Mouse (Mus musculus) liver, embryonic 13.5 days (tissue): ENCODE measurements at regions not wholly inside any gene's neighbourhood (a gene's known extent, or its start where the extent isn't known, plus 50 kb on each side); places are given as distances from the start of the nearest gene placed in this dataset.

Source experiments
- ATAC-seq: fragments of 200-750 bp; cut with Nextera tagmentation; 2 replicates; pipeline ENCODE4 v1.8.0; 2017; ENCODE audit warnings: low read depth, mild to moderate bottlenecking, moderate number of reproducible peaks, moderate library complexity
- DNase-seq: peaks from one replicate; pipeline ENCODE4 v3.0.0; 2022
- H3K27ac ChIP-seq: fragments of 300-500 bp; sonication (generic); 2 replicates; pipeline ENCODE4 v1.5.1; 2015; ENCODE audit warnings: moderate library complexity, mild to moderate bottlenecking, inconsistent platforms
- H3K27me3 ChIP-seq: fragments of 300-500 bp; sonication (generic); 2 replicates; pipeline ENCODE4 v1.6.1; 2015; ENCODE audit warnings: mild to moderate bottlenecking, inconsistent platforms
- H3K36me3 ChIP-seq: fragments of 300-500 bp; sonication (generic); 2 replicates; pipeline ENCODE4 v1.6.1; 2015; ENCODE audit warnings: mild to moderate bottlenecking, inconsistent platforms
- H3K4me1 ChIP-seq: fragments of 300-500 bp; sonication (generic); replicated peaks from 2 replicates; pipeline ENCODE4 v1.6.1; 2015; ENCODE audit warnings: inconsistent platforms
- H3K4me2 ChIP-seq: fragments of 300-500 bp; sonication (generic); 2 replicates; pipeline ENCODE4 v1.6.1; 2015; ENCODE audit warnings: inconsistent platforms, mild to moderate bottlenecking, moderate library complexity
- H3K4me3 ChIP-seq: fragments of 300-500 bp; sonication (generic); replicated peaks from 2 replicates; pipeline ENCODE4 v1.5.1; 2015; ENCODE audit warnings: mild to moderate bottlenecking, inconsistent platforms
- H3K9ac ChIP-seq: fragments of 300-500 bp; sonication (generic); 2 replicates; pipeline ENCODE4 v1.6.1; 2015; ENCODE audit warnings: mild to moderate bottlenecking, inconsistent platforms
- H3K9me3 ChIP-seq: fragments of 300-500 bp; sonication (generic); replicated peaks from 2 replicates; pipeline ENCODE4 v1.6.1; 2016; ENCODE audit warnings: inconsistent platforms
- WGBS: fragments of 180-500 bp; shearing (Covaris S2); methylation state at CpG from one replicate; pipeline ENCODE4 v1.1.7; 2015; ENCODE audit not compliant: insufficient replicate concordance; 5-methylcytosine and 5-hydroxymethylcytosine counted together

DNA sequence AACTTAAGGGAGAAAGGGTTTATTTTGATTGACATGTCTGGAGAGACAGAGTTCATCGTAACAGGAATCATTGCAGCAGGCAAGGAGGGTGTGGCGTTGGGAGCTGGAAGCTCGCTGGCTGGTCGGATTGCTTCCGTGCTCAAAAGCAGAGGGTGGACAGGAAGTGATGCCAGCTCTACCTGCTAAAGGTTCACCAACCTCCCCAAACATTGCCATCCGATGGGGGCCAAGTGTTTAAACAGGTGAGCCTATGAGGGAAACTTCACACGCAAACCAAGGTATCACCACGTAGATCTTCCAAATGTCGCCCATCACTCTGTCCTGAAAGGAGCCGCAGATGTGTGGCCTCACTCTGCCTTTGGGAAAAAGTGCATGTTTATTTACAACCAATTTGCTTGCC, 162.3 kb upstream of the 3110018I06Rik start:
- Histone ChIP-seq H3K4me2 (no peak overlapping the region), H3K36me3 (no peaks in the 10 kb centered on the region), H3K27ac (no peak overlapping the region), H3K27me3 (no peaks in the 10 kb centered on the region), H3K4me3 (no peak overlapping the region), H3K9me3 (no peaks in the 10 kb centered on the region; the same call in 1 of the 2 replicates), H3K4me1 (no peaks in the 10 kb centered on the region), H3K9ac (no peak overlapping the region)
- WGBS, result 86% methylated on average over 10 of the region's 10 CpGs
- no peak for DNase-seq
- ATAC-seq, result no peak

GRCm38 (mm10) chr12:107327107-107327770, 161.2 kb upstream of the 3110018I06Rik start:
- whole genome bisulfite sequencing, result 63% methylated on average over 9 of the region's 9 CpGs
- no peak overlapping the region for H3K27ac ChIP-seq
- no peaks in the 10 kb centered on the region; the same call in 1 of the 2 replicates for H3K9me3 ChIP-seq
- no peak for ATAC-seq
- H3K36me3 ChIP-seq, result no peaks in the 10 kb centered on the region
- no peaks in the 10 kb centered on the region for H3K27me3 ChIP-seq
- H3K4me3 ChIP-seq, result no peak overlapping the region
- H3K9ac ChIP-seq, result no peak overlapping the region
- no peaks in the 10 kb centered on the region for H3K4me1 ChIP-seq
- no peak overlapping the region for H3K4me2 ChIP-seq
- DNase-seq, result no peak

DNA sequence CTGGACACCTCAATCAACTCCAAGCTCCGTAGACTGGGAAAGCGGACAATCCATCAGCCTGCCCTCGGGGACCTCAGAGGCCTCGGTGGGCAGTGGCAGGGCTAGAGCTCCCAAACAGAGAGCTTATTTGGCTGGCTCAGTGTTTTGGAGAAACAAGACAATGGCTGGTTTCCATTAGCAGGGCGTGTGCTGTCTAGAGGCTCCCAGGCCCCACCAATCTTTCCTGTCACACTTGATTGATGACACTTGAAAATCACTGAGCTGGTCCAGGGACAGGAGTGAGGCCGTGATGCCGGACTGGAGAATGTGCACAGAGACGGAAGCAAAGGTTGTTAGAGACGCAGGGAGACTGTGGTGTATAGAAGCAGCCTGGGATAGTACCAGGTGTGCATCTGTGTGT, 159.4 kb upstream of the 3110018I06Rik start:
- no peak overlapping the region for H3K4me3 ChIP-seq
- WGBS, result 53% methylated on average over 9 of the region's 9 CpGs

GRCm38 (mm10) chr12:107334366-107334765, 154.1 kb upstream of the 3110018I06Rik start:
- 76% methylated on average over 8 of the region's 8 CpGs for WGBS

More for the DNA sequence above, 159.4 kb upstream of the 3110018I06Rik start:
- DNase-seq (no peak), ATAC-seq (no peak)
- no peak overlapping the region for H3K9ac ChIP-seq
- no peaks in the 10 kb centered on the region for H3K27me3 ChIP-seq
- no peaks in the 10 kb centered on the region for H3K36me3 ChIP-seq
- H3K27ac ChIP-seq, result no peak overlapping the region
- H3K4me1 ChIP-seq, result no peaks in the 10 kb centered on the region
- H3K4me2 ChIP-seq, result no peak overlapping the region
- peaks cover 2% of the 10 kb centered on the region; the same call in 1 of the 2 replicates for H3K9me3 ChIP-seq

GRCm38 (mm10) chr12:107335106-107335505, 153.3 kb upstream of the 3110018I06Rik start:
- Histone ChIP-seq H3K4me2 (no peak overlapping the region), H3K27ac (no peak overlapping the region), H3K9ac (no peak overlapping the region), H3K4me1 (no peaks in the 10 kb centered on the region), H3K9me3 (0 out of 2 replicates have a peak, but pooled peaks cover 11% of the 10 kb centered on the region), H3K27me3 (no peaks in the 10 kb centered on the region), H3K36me3 (no peaks in the 10 kb centered on the region), H3K4me3 (no peak overlapping the region)
- WGBS, result 68% methylated on average over 12 of the region's 12 CpGs
- DNase-seq, result no peak
- ATAC-seq, result no peak

More at GRCm38 (mm10) chr12:107334366-107334765, 154.1 kb upstream of the 3110018I06Rik start:
- peaks cover 6% of the 10 kb centered on the region; the same call in 1 of the 2 replicates for H3K9me3 ChIP-seq
- H3K4me3 ChIP-seq, result no peak overlapping the region
- no peaks in the 10 kb centered on the region for H3K4me1 ChIP-seq
- no peak overlapping the region for H3K27ac ChIP-seq
- H3K36me3 ChIP-seq, result no peaks in the 10 kb centered on the region
- no peak overlapping the region for H3K9ac ChIP-seq
- DNase-seq (no peak), ATAC-seq (no peak)
- H3K27me3 ChIP-seq, result no peaks in the 10 kb centered on the region
- no peak overlapping the region for H3K4me2 ChIP-seq

DNA sequence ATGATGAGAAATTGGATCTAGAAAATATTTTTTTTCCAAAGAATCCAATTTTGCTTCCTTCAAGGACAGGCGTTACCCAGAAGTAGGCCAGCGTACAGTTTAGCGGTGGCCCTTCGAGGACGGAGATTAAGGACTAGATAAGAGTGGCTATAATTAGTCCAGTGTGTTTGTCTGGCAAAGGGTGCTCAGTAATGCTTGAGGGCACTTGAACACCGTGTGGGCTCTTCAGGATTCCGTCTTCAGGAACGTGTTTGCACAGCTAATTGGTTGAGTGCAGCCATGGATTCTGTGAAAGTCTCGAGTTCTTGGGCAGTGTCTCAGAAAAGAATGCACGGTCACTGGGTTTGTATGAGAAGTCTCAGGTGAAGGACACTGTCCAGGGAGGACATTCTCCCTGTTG, 149.7 kb upstream of the 3110018I06Rik start:
- Histone ChIP-seq H3K4me2 (no peak overlapping the region), H3K27me3 (no peaks in the 10 kb centered on the region), H3K27ac (no peak overlapping the region), H3K4me1 (no peaks in the 10 kb centered on the region), H3K9ac (no peak overlapping the region), H3K36me3 (no peaks in the 10 kb centered on the region), H3K4me3 (no peak overlapping the region), H3K9me3 (peaks cover 8% of the 10 kb centered on the region; the same call in 1 of the 2 replicates)
- ATAC-seq (no peak), DNase-seq (no peak)
- 69% methylated on average over 10 of the region's 10 CpGs for WGBS

DNA sequence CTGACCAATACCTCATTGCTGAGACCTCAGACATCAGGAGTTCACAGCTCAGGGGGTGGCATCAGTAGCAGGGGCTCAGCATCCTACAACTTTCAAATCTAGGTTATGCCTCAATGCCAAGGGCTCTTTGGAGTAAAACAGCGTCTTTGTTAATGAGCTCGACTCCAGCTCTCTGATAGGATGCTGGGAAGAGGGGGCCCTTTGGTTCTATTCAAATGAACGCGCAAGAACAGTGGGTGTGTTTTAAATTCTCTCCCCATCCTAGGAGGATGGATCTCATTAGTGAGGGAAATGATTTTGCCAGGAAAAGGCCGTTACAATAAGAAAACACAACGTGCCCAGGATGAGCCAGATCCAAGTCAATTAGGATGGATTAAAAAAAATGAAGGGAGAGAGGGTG, 132.2 kb upstream of the 3110018I06Rik start:
- no peak overlapping the region for H3K9ac ChIP-seq

DNA sequence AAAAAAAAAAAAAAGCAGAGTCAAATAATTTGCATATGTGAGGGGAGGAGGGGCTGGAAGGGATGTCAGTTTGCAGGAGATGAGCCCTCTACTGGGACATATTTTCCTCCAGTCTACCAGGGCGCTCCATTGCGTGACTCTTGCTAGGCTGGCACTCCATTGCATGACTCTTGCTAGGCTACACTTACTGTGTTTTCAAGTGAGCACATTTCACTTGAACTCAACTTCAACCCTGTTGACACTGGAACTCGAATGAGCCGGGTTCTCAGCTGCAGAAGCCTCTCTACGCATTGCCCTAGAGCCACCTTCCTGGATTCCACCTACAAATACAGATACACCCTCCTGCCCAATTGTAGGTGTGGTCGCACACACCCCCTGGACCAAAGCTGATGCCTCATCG, 131.5 kb upstream of the 3110018I06Rik start:
- no peaks in the 10 kb centered on the region for H3K27me3 ChIP-seq
- H3K4me3 ChIP-seq, result no peak overlapping the region
- DNase-seq (no peak), ATAC-seq (no peak)
- no peak overlapping the region for H3K27ac ChIP-seq
- H3K4me1 ChIP-seq, result no peaks in the 10 kb centered on the region
- no peak overlapping the region for H3K4me2 ChIP-seq
- H3K9ac ChIP-seq, result no peak overlapping the region
- no peaks in the 10 kb centered on the region for H3K36me3 ChIP-seq
- 0 out of 2 replicates have a peak, but pooled peaks cover 4% of the 10 kb centered on the region for H3K9me3 ChIP-seq
- 71% methylated on average over 7 of the region's 7 CpGs for WGBS

More for the DNA sequence above, 132.2 kb upstream of the 3110018I06Rik start:
- no peaks in the 10 kb centered on the region for H3K4me1 ChIP-seq
- H3K27ac ChIP-seq, result no peak overlapping the region
- WGBS, result 59% methylated on average over 6 of the region's 6 CpGs
- ATAC-seq (no peak), DNase-seq (no peak)
- no peaks in the 10 kb centered on the region for H3K36me3 ChIP-seq
- H3K9me3 ChIP-seq, result 0 out of 2 replicates have a peak, but pooled peaks cover 4% of the 10 kb centered on the region
- H3K4me2 ChIP-seq, result no peak overlapping the region
- no peak overlapping the region for H3K4me3 ChIP-seq
- H3K27me3 ChIP-seq, result no peaks in the 10 kb centered on the region

DNA sequence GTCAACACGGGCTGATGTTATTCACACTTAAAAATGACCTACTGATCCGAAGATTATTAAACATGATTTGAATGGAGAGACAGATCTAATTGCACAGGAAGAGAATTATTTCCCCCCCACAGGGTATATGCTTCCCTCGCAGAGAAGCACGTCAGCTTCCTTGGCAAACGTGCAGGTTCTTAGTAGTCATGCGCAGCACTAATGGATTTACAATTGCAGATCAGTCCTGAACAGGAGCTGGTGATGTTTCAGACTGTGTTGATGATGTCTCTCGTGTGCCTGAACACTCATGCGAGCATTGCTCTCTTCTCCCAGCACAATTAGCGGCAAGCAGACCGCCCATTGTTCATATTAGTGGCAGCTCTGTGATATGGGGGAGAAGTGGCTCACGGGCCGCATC, 127.9 kb upstream of the 3110018I06Rik start:
- H3K36me3 ChIP-seq, result no peaks in the 10 kb centered on the region
- H3K27ac ChIP-seq, result no peak overlapping the region
- H3K4me3 ChIP-seq, result no peak overlapping the region
- no peak for ATAC-seq
- no peaks in the 10 kb centered on the region for H3K27me3 ChIP-seq
- H3K9me3 ChIP-seq, result 0 out of 2 replicates have a peak, but pooled peaks cover 4% of the 10 kb centered on the region
- WGBS, result 71% methylated on average over 12 of the region's 12 CpGs
- no peak overlapping the region for H3K9ac ChIP-seq
- H3K4me1 ChIP-seq, result no peaks in the 10 kb centered on the region
- no peak for DNase-seq
- H3K4me2 ChIP-seq, result no peak overlapping the region

DNA sequence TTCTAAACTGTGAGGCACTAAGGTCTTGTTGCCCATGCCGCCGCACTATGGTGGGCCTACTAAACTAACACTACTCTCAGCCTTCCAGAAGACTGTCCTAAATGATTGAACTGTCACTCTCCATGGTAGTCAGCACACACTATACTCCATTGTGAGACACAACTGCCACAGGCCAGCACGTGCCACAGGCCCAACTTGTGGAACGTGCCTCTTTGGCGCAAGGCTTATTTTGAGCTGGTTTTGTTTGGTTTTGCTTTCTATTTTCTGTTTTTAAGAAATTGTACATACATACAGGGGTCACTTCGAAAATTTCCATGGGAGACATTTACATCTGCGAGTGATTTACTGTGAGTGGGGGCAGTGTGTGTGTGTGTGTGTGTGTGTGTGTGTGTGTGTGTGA, 126.8 kb upstream of the 3110018I06Rik start:
- Histone ChIP-seq H3K27me3 (no peaks in the 10 kb centered on the region), H3K27ac (no peak overlapping the region), H3K9me3 (0 out of 2 replicates have a peak, but pooled peaks cover 4% of the 10 kb centered on the region), H3K4me1 (no peaks in the 10 kb centered on the region), H3K4me2 (no peak overlapping the region), H3K36me3 (no peaks in the 10 kb centered on the region), H3K9ac (no peak overlapping the region), H3K4me3 (no peak overlapping the region)
- DNase-seq, result no peak
- no peak for ATAC-seq
- WGBS, result 80% methylated on average over 7 of the region's 7 CpGs

- no peak overlapping the region for H3K4me2 ChIP-seq
- H3K4me1 ChIP-seq, result no peaks in the 10 kb centered on the region
- WGBS, result 60% methylated on average over 10 of the region's 10 CpGs
- H3K27me3 ChIP-seq, result no peaks in the 10 kb centered on the region
- no peaks in the 10 kb centered on the region for H3K36me3 ChIP-seq
- no peak overlapping the region for H3K27ac ChIP-seq
- ATAC-seq, result no peak
- no peak overlapping the region for H3K4me3 ChIP-seq
- H3K9me3 ChIP-seq, result 0 out of 2 replicates have a peak, but pooled peaks cover 4% of the 10 kb centered on the region
- no peak overlapping the region for H3K9ac ChIP-seq
- no peak for DNase-seq
These were observed 126.3 kb upstream of the 3110018I06Rik start for GRCm38 (mm10) chr12:107362120-107362519.

DNA sequence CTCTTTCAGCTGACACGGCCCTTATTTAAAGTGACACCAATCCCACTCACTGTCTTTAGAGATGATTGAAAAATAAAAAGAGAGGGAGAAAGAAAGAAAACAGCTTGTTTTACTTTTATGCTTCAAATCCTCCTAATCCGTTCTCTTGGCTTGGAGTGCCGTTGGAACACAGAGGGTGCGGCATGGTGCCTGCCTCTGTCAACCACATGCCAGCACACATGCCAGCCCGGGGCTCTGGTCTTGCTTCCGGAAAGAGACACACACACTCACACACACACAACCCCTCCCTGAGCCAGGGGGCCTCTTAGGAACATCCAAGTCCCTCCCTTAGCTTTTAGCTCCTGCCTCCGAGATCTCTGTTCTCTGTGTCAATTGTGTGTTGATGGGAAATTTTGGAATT, 116.2 kb upstream of the 3110018I06Rik start:
- Histone ChIP-seq H3K27ac (no peak overlapping the region), H3K9ac (no peak overlapping the region), H3K4me1 (no peaks in the 10 kb centered on the region), H3K36me3 (no peaks in the 10 kb centered on the region), H3K4me2 (no peak overlapping the region), H3K9me3 (no peaks in the 10 kb centered on the region; the same call in 1 of the 2 replicates), H3K27me3 (no peaks in the 10 kb centered on the region), H3K4me3 (no peak overlapping the region)
- ATAC-seq (no peak), DNase-seq (no peak)
- WGBS, result 72% methylated on average over 7 of the region's 7 CpGs
